17 mouse cellular contexts compared by ENCODE assay signal in the genomic region with DNA sequence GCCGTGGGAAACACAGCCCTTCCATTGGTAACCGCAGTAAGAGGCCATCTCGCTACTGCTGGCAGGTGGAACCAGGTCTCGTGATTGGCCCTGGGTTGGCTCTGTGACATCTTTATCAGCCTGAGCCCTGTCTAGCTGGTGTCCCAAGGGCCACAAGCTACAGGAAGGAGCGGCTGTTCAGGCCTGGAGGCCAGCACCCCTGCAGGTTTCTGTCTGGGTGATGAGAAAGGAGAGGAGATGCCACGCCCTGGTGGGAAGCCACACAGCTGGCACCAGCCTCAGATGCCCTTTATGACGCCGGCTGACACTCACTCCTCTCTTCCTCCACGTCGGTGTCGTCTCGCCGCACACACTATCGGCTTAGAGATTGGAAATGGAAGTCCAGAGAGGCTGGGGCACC. TPM values are rescaled to one million over a fixed set of nuclear protein-coding genes. Genes with fewer than 3 reads are reported as not detected.
DNase-seq lines count a peak whose midpoint lies in the region; ATAC-seq lines count a peak whose summit lies in the region.
"Had no signal": no experiment of that assay in that cellular context is flagged by ENCODE, and none has a peak within 500 bp of the region (broad histone marks: within the 10 kb centered on the region; RNA-seq: fewer than 3 reads in every experiment).

No protein-coding gene starts in this region.

- H3K9me3 ChIP-seq in kidney, embryonic 16.5 days (ENCODE audit: low read length) = no peaks in the 10 kb centered on the region
- no peaks in the 10 kb centered on the region for H3K9me3 ChIP-seq in neural tube, embryonic 13.5 days
- H3K9me3 ChIP-seq: forebrain, embryonic 10.5 days; heart, embryonic 12.5 days; limb, embryonic 15.5 days; neural tube, embryonic 12.5 days had no signal

- no peaks in the 10 kb centered on the region for H3K27me3 ChIP-seq in kidney, embryonic 16.5 days (ENCODE audit: insufficient read depth, low read length)
- no peaks in the 10 kb centered on the region for H3K27me3 ChIP-seq in neural tube, embryonic 13.5 days
- H3K27me3 ChIP-seq: heart, embryonic 12.5 days; limb, embryonic 15.5 days; neural tube, embryonic 12.5 days had no signal

- peaks cover 23% of the 10 kb centered on the region for H3K4me1 ChIP-seq in kidney, embryonic 16.5 days (ENCODE audit: insufficient read depth, low read length)
- peaks cover 50% of the 10 kb centered on the region for H3K4me1 ChIP-seq in neural tube, embryonic 13.5 days (replicated peaks)

- peak; percentile 51 for DNase-seq in cerebellum, adult 11-12 months
- DNase-seq in cerebellum, adult 8-10 months = no peak
- DNase-seq in kidney, adult 9 months = no peak
- DNase-seq in neural tube, embryonic 10.5 days (ENCODE audit: extremely low spot score, low spot score) = no peak
- peak; percentile 24 to 59 for DNase-seq in spleen, postnatal 10 days (ENCODE audit: low spot score in 2 of 2)
- DNase-seq in retina, postnatal 1 day = no peak
- DNase-seq: cerebellum, adult 2 months; gastrocnemius, adult 2 months; kidney, postnatal 4 days; thymus, postnatal 25 days had no signal

- H3K4me3 ChIP-seq in kidney, embryonic 16.5 days (ENCODE audit: low read length) = no peak overlapping the region
- H3K4me3 ChIP-seq in neural tube, embryonic 13.5 days = 0 out of 2 replicates have a peak overlapping the region, but pooled peaks have one; percentile 97
- H3K4me3 ChIP-seq: forebrain, embryonic 10.5 days; gastrocnemius, adult 2 months; heart, embryonic 12.5 days; left cerebral cortex, adult 2 months; limb, embryonic 15.5 days; neural tube, embryonic 12.5 days had no signal

- H3K36me3 ChIP-seq in kidney, embryonic 16.5 days (ENCODE audit: insufficient read depth, low read length) = peaks cover 8% of the 10 kb centered on the region; the same call in 1 of the 2 replicates
- H3K36me3 ChIP-seq in neural tube, embryonic 13.5 days = peaks cover 34% of the 10 kb centered on the region

- no peak overlapping the region for H3K27ac ChIP-seq in kidney, embryonic 16.5 days (ENCODE audit: low read length)
- 0 out of 2 replicates have a peak overlapping the region, but pooled peaks have one; percentile 13 for H3K27ac ChIP-seq in neural tube, embryonic 13.5 days (replicated peaks)
- H3K27ac ChIP-seq: forebrain, embryonic 10.5 days; gastrocnemius, adult 2 months; left cerebral cortex, adult 2 months; limb, embryonic 15.5 days; neural tube, embryonic 12.5 days had no signal

- no peak overlapping the region for H3K4me2 ChIP-seq in kidney, embryonic 16.5 days (replicated peaks; ENCODE audit: low read depth, low read length)
- H3K4me2 ChIP-seq in neural tube, embryonic 13.5 days = peak overlapping the region; percentile 91; the same call in 1 of the 2 replicates
- H3K4me2 ChIP-seq: heart, embryonic 12.5 days; limb, embryonic 15.5 days had no signal

- peak overlapping the region; percentile 6; the same call in 1 of the 2 replicates for H3K9ac ChIP-seq in kidney, embryonic 16.5 days (replicated peaks; ENCODE audit: low read length)
- 0 out of 2 replicates have a peak overlapping the region, but pooled peaks have one; percentile 41 for H3K9ac ChIP-seq in neural tube, embryonic 13.5 days
- H3K9ac ChIP-seq: heart, embryonic 12.5 days; limb, embryonic 15.5 days; neural tube, embryonic 12.5 days had no signal

- ATAC-seq in kidney, embryonic 16.5 days (ENCODE audit: low FRiP score, low TSS enrichment) = no peak
- no peak for ATAC-seq in neural tube, embryonic 13.5 days (ENCODE audit: low read depth)

- WGBS in kidney, embryonic 16.5 days = 89% methylated on average over 14 of the region's 14 CpGs
- WGBS in neural tube, embryonic 13.5 days = 83% methylated on average over 14 of the region's 14 CpGs

RNA-seq across cellular contexts. Expression of gene Atp13a2, which starts 2.8 kb away (rescaled TPM):
- 48.9 and 50.7 TPM in 2 replicates for polyA plus RNA-seq in kidney, embryonic 16.5 days (2015; fragmentation: Nextera tagmentation; extraction: Ambion mirVana)
- polyA plus RNA-seq in neural tube, embryonic 13.5 days (2015; fragmentation: Nextera tagmentation; extraction: Ambion mirVana) = 133 and 144 TPM in 2 replicates

RNA-seq across cellular contexts. Expression of gene Mfap2, which starts 20.8 kb away (rescaled TPM):
- polyA plus RNA-seq in kidney, embryonic 16.5 days (2015; fragmentation: Nextera tagmentation; extraction: Ambion mirVana) = 442 and 470 TPM in 2 replicates
- polyA plus RNA-seq in neural tube, embryonic 13.5 days (2015; fragmentation: Nextera tagmentation; extraction: Ambion mirVana) = 248 and 255 TPM in 2 replicates

RNA-seq across cellular contexts. Expression of gene Sdhb, which starts 28.4 kb away (rescaled TPM):
- 520 and 550 TPM in 2 replicates for polyA plus RNA-seq in kidney, embryonic 16.5 days (2015; fragmentation: Nextera tagmentation; extraction: Ambion mirVana)
- polyA plus RNA-seq in neural tube, embryonic 13.5 days (2015; fragmentation: Nextera tagmentation; extraction: Ambion mirVana) = 473 and 497 TPM in 2 replicates

Comparison
In these comparisons a context has a peak if more than half of its experiments do, and no peak if none do; other contexts are left out.
1. DNase-seq: peak in cerebellum, adult 11-12 months (single experiment) and spleen, postnatal 10 days (2 of 2); none in cerebellum, adult 8-10 months (single experiment), kidney, adult 9 months (single experiment), neural tube, embryonic 10.5 days (single experiment) and retina, postnatal 1 day (single experiment).